ENCODE assay signal across 1 mouse cellular context in the genomic region with DNA sequence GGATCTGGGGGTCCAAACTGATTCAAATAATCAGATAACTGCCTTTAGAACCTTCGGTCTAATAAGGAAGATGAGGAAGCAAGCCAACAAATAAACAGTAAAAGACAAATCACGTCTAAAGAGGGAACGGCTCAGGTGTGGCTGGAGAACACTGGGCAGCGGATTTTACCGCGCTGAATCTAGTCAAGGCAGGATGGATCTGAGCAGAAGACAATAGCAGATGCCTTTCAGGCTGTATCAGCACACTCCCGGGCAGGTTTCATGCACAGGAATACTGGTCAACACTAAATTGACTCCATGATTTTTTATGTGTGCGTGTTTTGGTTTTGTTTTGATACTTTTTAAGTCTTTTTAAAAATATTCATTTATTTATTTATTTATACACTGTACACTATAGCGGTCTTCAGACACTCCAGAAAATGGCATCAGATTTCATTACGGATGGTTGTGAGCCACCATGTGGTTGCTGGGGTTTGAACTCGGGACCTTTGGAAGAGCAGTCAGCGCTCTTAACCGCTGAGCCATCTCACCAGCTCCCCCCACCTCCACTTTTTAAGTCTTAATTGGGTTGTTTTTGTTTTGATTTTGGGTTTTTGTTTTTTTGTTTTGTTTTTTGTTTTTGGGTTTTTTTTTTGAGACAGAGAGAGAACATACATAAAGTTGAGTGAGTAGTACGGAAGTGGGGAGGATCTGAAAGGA.
A peak's percentile ranks its signal among the peaks of the same experiment; 100 is the strongest.
TF ChIP-seq lines count a peak whose summit lies in the region.

No protein-coding gene starts in this region.

TF ChIP-seq in CH12.LX, 34 proteins besides CTCF, POLR2A, EP300 and RAD21 (continued from another document):
- TF ChIP-seq ETS1 (conservative IDR thresholded peaks at IDR 0.05; ENCODE audit: low read depth, low read length): no peak
- TF ChIP-seq MEF2A (IDR thresholded peaks at IDR 0.05; ENCODE audit: borderline replicate concordance, low read depth, low read length): no peak
- TF ChIP-seq MAZ (IDR thresholded peaks at IDR 0.05; ENCODE audit: low read depth, low read length): peak; percentile 74
- TF ChIP-seq IRF4 (IDR thresholded peaks at IDR 0.05; ENCODE audit: low read depth, low read length): no peak
- no peak for TF ChIP-seq TCF12 (IDR thresholded peaks at IDR 0.05; ENCODE audit: low read depth, low read length)
- peak; percentile 67; the same call in 1 of the 2 replicates for TF ChIP-seq MAFK (IDR thresholded peaks at IDR 0.05; ENCODE audit: insufficient replicate concordance, low read length)
- no peak for TF ChIP-seq E2F4 (IDR thresholded peaks at IDR 0.05; ENCODE audit: insufficient replicate concordance, low read depth, low read length)
- no peak for TF ChIP-seq SMC3 (IDR thresholded peaks at IDR 0.05; ENCODE audit: low read depth, low read length)
- peak; percentile 35; the same call in 1 of the 2 replicates for TF ChIP-seq SIN3A (IDR thresholded peaks at IDR 0.05; ENCODE audit: low read length)
- no peak for TF ChIP-seq ZNF384 (IDR thresholded peaks at IDR 0.05; ENCODE audit: low read depth, low read length)
- no peak for TF ChIP-seq USF1 (IDR thresholded peaks at IDR 0.05; ENCODE audit: low read depth, low read length)
- TF ChIP-seq TBP (conservative IDR thresholded peaks at IDR 0.05; ENCODE audit: low read depth, low read length): peak; percentile 97
- TF ChIP-seq ELF1 (IDR thresholded peaks at IDR 0.05; ENCODE audit: low read depth, low read length): peak; percentile 78
- 0 out of 2 replicates have a peak, but pooled peaks have one; percentile 25 for TF ChIP-seq MYC (IDR thresholded peaks at IDR 0.05; ENCODE audit: low read depth, low read length)
- TF ChIP-seq KAT2A (IDR thresholded peaks at IDR 0.05; ENCODE audit: insufficient replicate concordance, low read length): 0 out of 2 replicates have a peak, but pooled peaks have one; percentile 39
- TF ChIP-seq MXI1 (IDR thresholded peaks at IDR 0.05; ENCODE audit: low read depth, low read length): peak; percentile 5; the same call in 1 of the 2 replicates
- no peak for TF ChIP-seq HCFC1 (IDR thresholded peaks at IDR 0.05; ENCODE audit: low read depth, low read length)
TF ChIP-seq in CH12.LX: peak in this region for 10.
